Mouse (Mus musculus) adrenal gland, adult 2 months (tissue): Measurements from ENCODE around the gene Card6. TPM values are rescaled to one million over a fixed set of nuclear protein-coding genes. Genes with fewer than 3 reads are reported as not detected.
A peak's percentile ranks its signal among the peaks of the same experiment; 100 is the strongest.

Source experiments
- DNase-seq: peaks from one replicate; pipeline ENCODE4 v3.0.0; 2021
- polyA plus RNA-seq: library from polyadenylated mRNA; depleted of rRNA; stranded (reverse); fragments of >200 nt; gene quantifications from 2 replicates; pipeline ENCODE4 v1.2.3, GENCODE M21; 2012; rRNA removed
- total RNA-seq, 2 experiments: library from RNA; stranded (reverse); gene quantifications; 2 replicates each; pipeline ENCODE4 v1.2.3; 2021

Card6 gene
- total and polyA plus RNA-seq, 3 experiments: 1.4 to 8.6 (median 7.7) TPM

DNA sequence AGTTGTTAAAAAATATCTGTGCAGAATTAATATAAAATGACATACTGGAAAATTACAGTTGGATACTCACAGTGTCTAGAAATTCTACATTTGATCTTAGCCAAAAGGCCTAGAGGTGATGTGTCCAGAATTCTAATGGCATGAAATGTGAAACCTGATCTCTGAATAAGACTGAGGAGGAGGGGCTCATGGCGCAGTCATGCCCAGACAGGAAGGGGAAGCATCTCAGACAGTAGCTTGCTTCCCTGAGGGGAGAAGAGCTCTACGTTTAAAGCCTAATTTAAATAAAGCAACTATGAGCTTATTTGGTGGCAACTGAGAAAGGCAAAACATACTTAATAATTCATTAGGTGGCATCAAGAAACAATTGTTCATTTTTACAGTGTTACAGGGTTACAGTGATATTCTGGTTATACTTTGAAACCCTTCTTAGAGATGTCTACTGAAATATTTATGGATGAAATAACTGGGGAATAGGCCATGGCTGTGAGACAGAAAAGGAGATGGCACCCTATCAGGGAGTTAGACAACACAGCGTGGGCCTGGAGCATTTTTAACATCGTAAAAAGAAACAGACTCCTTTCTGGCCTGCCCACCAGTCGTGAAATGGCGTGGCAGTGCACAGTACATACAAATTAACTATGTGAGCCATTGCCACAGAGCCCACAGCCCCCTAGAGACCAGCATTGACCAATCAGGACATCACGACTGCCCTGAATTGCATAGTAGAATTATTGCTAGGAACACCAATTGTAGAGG lies 19.3 kb downstream of the Card6 start:
- no peak for DNase-seq

DNA sequence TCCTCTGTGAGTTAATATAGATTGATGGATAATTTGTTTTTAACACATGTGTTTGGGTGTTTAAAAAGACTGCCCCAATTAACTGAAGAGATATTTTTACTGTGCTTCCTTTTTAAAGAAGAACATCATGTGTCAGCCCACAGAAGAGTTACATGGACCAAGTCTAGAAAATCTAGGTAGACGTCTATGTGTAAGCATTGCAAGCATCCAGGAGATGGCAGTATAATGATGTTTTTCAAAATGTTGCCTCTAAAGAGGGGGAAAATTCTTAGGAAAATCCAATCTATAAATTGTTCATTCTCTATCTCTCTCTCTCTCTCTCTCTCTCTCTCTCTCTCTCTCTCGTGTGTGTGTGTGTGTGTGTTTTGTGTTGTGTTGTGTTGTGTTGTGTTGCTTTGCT lies 22.2 kb downstream of the Card6 start:
- DNase-seq: no peak

DNA sequence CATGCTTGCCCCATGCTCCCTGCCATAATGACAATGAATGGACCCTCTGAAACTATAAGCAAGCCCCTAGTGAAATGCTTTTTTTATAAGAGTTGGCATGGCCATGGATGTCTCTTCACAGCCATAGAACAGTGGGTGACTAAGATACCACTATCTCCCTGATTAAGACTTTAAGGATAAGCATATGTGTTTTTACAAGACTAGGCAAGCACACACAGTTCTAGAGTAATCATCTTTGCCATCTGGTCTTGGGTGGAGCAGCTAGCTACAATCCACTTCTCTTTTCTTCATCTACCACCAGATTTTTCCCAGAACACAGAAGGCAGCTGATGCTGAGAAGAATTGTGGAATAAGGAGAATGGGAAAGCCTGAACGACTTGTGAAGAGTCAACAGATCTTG lies 27.1 kb downstream of the Card6 start:
- no peak for DNase-seq

DNA sequence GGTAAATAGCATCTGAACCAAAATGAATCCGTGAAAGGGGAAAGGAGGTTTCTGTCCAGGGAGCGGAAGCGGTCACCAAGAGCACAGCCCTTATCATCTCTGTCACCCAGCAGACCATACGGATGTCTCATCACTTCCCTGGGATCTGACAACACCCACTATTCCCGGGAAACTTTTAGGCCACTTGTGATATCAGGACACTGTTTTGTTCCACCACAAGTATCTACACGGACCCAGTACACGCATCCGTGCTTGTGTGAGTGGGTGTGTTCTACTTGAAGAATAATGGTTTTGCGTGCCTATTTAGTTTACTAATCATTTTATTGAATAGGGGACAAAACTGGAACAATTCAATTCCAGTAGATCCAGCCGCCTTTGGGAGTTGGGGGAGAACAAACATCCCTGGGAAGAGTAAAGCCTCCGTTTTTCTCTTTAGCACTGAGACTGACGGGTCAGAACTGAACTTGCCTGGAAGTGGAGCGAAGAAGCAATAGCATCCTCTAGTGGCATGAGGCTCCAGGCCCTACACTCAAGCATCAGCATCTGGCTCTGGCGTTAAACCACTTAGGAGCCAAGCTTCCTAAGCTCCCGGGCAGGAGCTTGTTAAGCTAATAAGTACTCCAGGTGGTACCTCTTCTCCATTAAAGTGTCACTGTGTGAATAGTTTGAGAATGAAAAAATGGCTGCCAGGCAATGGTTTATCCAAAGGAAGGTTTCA lies 39.4 kb downstream of the Card6 start:
- peak; percentile 5 for DNase-seq

DNA sequence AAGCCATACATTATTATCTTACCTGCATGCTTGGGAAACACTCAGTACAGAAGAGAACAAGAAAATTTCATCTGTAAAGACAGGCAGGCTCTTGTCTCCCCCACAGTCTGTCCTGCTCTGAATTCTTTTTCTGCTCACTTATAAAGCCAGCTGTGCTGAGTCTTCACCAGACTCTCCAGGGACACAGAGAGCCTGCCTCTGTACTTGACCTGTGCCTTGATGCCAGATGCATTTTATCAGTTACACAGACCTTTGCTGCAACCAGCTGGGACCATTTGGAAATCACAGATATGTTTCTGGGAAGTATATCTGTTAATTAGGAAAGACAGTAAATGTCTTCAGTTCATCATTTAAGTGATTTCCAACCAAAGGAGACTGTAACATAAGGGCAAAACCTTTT lies 44.7 kb downstream of the Card6 start, which contains the start of gene C7:
Gene C7 (minus strand): TSS at position 106 of the 400 bp plus-strand sequence.
- DNase-seq: no peak

Other genes starting within 250 kb of the Card6 start
- gene Mroh2b, start 209.8 kb downstream of the Card6 start, total RNA-seq: not detected
- not detected in 2 replicates for gene Mroh2b, start 209.8 kb downstream of the Card6 start, polyA plus RNA-seq
- gene C7, start 44.8 kb downstream of the Card6 start, total RNA-seq: 10 to 100 TPM; 13.6 to 32.8 TPM
- 0.53 and 0.75 TPM in 2 replicates for gene C7, start 44.8 kb downstream of the Card6 start, polyA plus RNA-seq
- gene Rpl37, start 8.1 kb upstream of the Card6 start, total RNA-seq: 100 to 1,000 TPM; 429 to 443 TPM
- gene Rpl37, start 8.1 kb upstream of the Card6 start, polyA plus RNA-seq: 119 and 130 TPM in 2 replicates
- gene Prkaa1, start 35.3 kb upstream of the Card6 start, total RNA-seq: 10 to 100 TPM; 36.9 to 38.7 TPM
- gene Prkaa1, start 35.3 kb upstream of the Card6 start, polyA plus RNA-seq: 1.8 TPM in 2 replicates
- gene Ttc33, start 77.0 kb upstream of the Card6 start, total RNA-seq: 10 to 100 TPM; 52.5 to 63.2 TPM
- 0.66 and 1.2 TPM in 2 replicates for gene Ttc33, start 77.0 kb upstream of the Card6 start, polyA plus RNA-seq
- gene Ptger4, start 135.6 kb upstream of the Card6 start, total RNA-seq: 1 to 10 TPM; 1.2 to 1.3 TPM
- 4.4 and 5.5 TPM in 2 replicates for gene Ptger4, start 135.6 kb upstream of the Card6 start, polyA plus RNA-seq